Mouse (Mus musculus) duodenum, adult 2 months (tissue): Measurements from ENCODE around the gene Fam193a. TPM values are rescaled to one million over a fixed set of nuclear protein-coding genes. Genes with fewer than 3 reads are reported as not detected.

ENCODE experiments used
- polyA plus RNA-seq: library from polyadenylated mRNA; depleted of rRNA; stranded (reverse); fragments of >200 nt; gene quantifications from 2 replicates; pipeline ENCODE4 v1.2.3, GENCODE M21; 2012; ENCODE audit warnings: low replicate concordance; rRNA removed

The Fam193a gene
- 12.9 and 15.7 TPM in 2 replicates for polyA plus RNA-seq

GRCm38 (mm10) chr5:34369341-34370021 is at the start of gene Fam193a:
TSS of gene Fam193a (plus strand) at chr5:34369933.

DNA sequence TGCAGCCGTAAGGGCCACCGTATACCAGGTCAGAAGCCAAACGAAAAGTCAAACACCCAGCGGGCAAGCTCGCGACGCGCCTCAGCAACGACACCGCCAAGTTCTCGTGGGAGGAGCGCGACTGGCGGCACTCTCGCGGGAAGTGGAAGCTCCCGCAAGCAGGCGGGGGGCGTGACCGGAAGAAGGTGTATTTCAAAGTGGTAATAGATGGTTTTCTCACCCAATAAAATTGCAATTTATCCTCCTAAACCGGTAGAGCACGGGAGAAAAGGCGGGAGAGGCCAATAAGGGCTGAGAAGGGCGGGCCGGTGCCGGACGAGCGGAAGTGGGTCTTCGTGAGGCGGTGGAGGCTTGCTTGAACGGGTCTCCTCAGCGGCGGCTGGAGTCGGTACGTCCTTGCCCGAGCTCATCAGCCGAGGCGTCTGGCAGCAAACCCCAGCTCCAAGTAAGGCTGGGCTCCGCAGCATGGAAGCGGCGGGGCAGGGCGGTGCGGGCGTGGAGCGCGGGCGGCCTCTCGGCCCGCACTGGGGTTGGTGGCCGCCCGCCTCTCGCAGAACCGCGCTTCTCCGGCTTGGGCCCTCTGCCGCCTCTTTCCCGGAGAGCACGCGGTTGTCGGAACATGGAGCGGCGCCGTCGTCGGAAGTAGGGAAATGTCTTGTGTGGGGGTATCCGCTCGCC is 33.5 kb upstream of the Fam193a start, which contains the start of gene Rnf4:
Rnf4 (plus strand) TSS at position 193 of the 678 bp plus-strand sequence.

GRCm38 (mm10) chr5:34513466-34514217 is 143.9 kb downstream of the Fam193a start, which contains the start of gene Tnip2:
TSS of gene Tnip2 (minus strand) at chr5:34513991.

GRCm38 (mm10) chr5:34525663-34526476 is 156.1 kb downstream of the Fam193a start, which contains the start of gene Sh3bp2:
TSS of gene Sh3bp2 (plus strand) at chr5:34525838.

Other genes starting within 250 kb of the Fam193a start
- 0.17 TPM in 1 of 2 replicates, not detected in the other for gene Poln, start 200.5 kb upstream of the Fam193a start, polyA plus RNA-seq
- gene Haus3, start 200.4 kb upstream of the Fam193a start, polyA plus RNA-seq: 0.07 and 0.09 TPM in 2 replicates
- 105 and 107 TPM in 2 replicates for gene Mxd4, start 182.2 kb upstream of the Fam193a start, polyA plus RNA-seq
- 1.4 and 2.6 TPM in 2 replicates for gene Zfyve28, start 81.5 kb upstream of the Fam193a start, polyA plus RNA-seq
- not detected in 2 replicates for gene Cfap99, start 81.3 kb upstream of the Fam193a start, polyA plus RNA-seq
- 18.7 and 19.7 TPM in 2 replicates for gene Rnf4, start 33.6 kb upstream of the Fam193a start, polyA plus RNA-seq
- 9.8 and 22.7 TPM in 2 replicates for gene Tnip2, start 144.1 kb downstream of the Fam193a start, polyA plus RNA-seq
- 4.9 and 10.0 TPM in 2 replicates for gene Sh3bp2, start 155.9 kb downstream of the Fam193a start, polyA plus RNA-seq
- gene Add1, start 203.7 kb downstream of the Fam193a start, polyA plus RNA-seq: 97.3 and 170 TPM in 2 replicates